32 mouse cellular contexts compared by ENCODE assay signal in genomic region chr1:128508816-128509461, GRCm38 (mm10).
DNase-seq lines count a peak whose midpoint lies in the region; ATAC-seq lines count a peak whose summit lies in the region.
"Had no signal": no experiment of that assay in that cellular context is flagged by ENCODE, and none has a peak within 500 bp of the region (broad histone marks: within the 10 kb centered on the region; RNA-seq: fewer than 3 reads in every experiment).

No protein-coding gene starts in this region.

- no peaks in the 10 kb centered on the region for H3K27me3 ChIP-seq in embryonic facial prominence, embryonic 14.5 days (replicated peaks; ENCODE audit: control insufficient read depth, insufficient read depth, low read length)
- H3K27me3 ChIP-seq in embryonic facial prominence, embryonic 10.5 days (replicated peaks; ENCODE audit: low read depth, poor library complexity, severe bottlenecking) = no peaks in the 10 kb centered on the region
- H3K27me3 ChIP-seq in kidney, embryonic 15.5 days = no peaks in the 10 kb centered on the region
- H3K27me3 ChIP-seq: embryonic facial prominence, embryonic 12.5 days; heart, embryonic 13.5 days; intestine, embryonic 15.5 days; neural tube, embryonic 15.5 days had no signal

- no peaks in the 10 kb centered on the region for H3K36me3 ChIP-seq in embryonic facial prominence, embryonic 14.5 days (ENCODE audit: control insufficient read depth, insufficient read depth, low read length)
- H3K36me3 ChIP-seq in embryonic facial prominence, embryonic 10.5 days (replicated peaks) = no peaks in the 10 kb centered on the region
- H3K36me3 ChIP-seq in kidney, embryonic 15.5 days = no peaks in the 10 kb centered on the region
- H3K36me3 ChIP-seq: embryonic facial prominence, embryonic 12.5 days; heart, embryonic 13.5 days; hindbrain, embryonic 10.5 days; intestine, embryonic 15.5 days; neural tube, embryonic 15.5 days had no signal

- ATAC-seq in embryonic facial prominence, embryonic 14.5 days (ENCODE audit: low read depth) = peak; percentile 18; the same call in 1 of the 2 replicates
- ATAC-seq in kidney, embryonic 15.5 days (replicated peaks; ENCODE audit: low FRiP score) = no peak
- ATAC-seq: forebrain, embryonic 16.5 days; hindbrain, embryonic 16.5 days; intestine, embryonic 15.5 days had no signal

- no peaks in the 10 kb centered on the region for H3K9me3 ChIP-seq in embryonic facial prominence, embryonic 14.5 days (ENCODE audit: control insufficient read depth, low read length)
- no peaks in the 10 kb centered on the region for H3K9me3 ChIP-seq in embryonic facial prominence, embryonic 10.5 days
- no peaks in the 10 kb centered on the region for H3K9me3 ChIP-seq in kidney, embryonic 15.5 days (replicated peaks)
- H3K9me3 ChIP-seq: embryonic facial prominence, embryonic 12.5 days; intestine, embryonic 15.5 days; neural tube, embryonic 15.5 days had no signal

- 75% methylated on average over 2 of the region's 2 CpGs for WGBS in embryonic facial prominence, embryonic 14.5 days
- WGBS in embryonic facial prominence, embryonic 10.5 days = 82% methylated on average over 2 of the region's 2 CpGs
- 80% methylated on average over 2 of the region's 2 CpGs for WGBS in kidney, embryonic 15.5 days

- H3K4me2 ChIP-seq in embryonic facial prominence, embryonic 14.5 days (ENCODE audit: low read depth, low read length) = no peak overlapping the region
- no peak overlapping the region for H3K4me2 ChIP-seq in kidney, embryonic 15.5 days
- H3K4me2 ChIP-seq: embryonic facial prominence, embryonic 12.5 days; heart, embryonic 13.5 days; intestine, embryonic 15.5 days; lung, embryonic 14.5 days; neural tube, embryonic 15.5 days had no signal

- DNase-seq in embryonic facial prominence, embryonic 14.5 days (ENCODE audit: low spot score) = peak; percentile 18
- no peak for DNase-seq in embryonic facial prominence, embryonic 10.5 days (ENCODE audit: low spot score)
- no peak for DNase-seq in kidney, postnatal 25 days
- DNase-seq in Muller cell, postnatal 12 days (ENCODE audit: inconsistent ontology term) = peak; percentile 75
- no peak for DNase-seq in layer of hippocampus, adult 18-20 months (ENCODE audit: low spot score in 2 of 2)
- no peak for DNase-seq in cerebellum, adult 11-12 months
- DNase-seq: adrenal gland, postnatal 10 days; cerebellum, adult 9-10 months; cerebellum, postnatal 36 days; gastrocnemius, adult 2 months; heart, adult 18-20 months; heart, postnatal 10 days; kidney, adult 2 months; kidney, postnatal 14 days; left cerebral cortex, postnatal 4 days; liver; lung, embryonic 14.5 days; lung, postnatal 14 days; midbrain, embryonic 14.5 days; retina, postnatal 1 day; right cerebral cortex, postnatal 14 days; spleen, adult 18-20 months; thymus, postnatal 14 days had no signal

- no peak overlapping the region for H3K4me3 ChIP-seq in embryonic facial prominence, embryonic 14.5 days (ENCODE audit: low read depth, low read length)
- H3K4me3 ChIP-seq in embryonic facial prominence, embryonic 10.5 days = no peak overlapping the region
- no peak overlapping the region for H3K4me3 ChIP-seq in kidney, embryonic 15.5 days (replicated peaks)
- H3K4me3 ChIP-seq: embryonic facial prominence, embryonic 12.5 days; gastrocnemius, adult 2 months; heart, embryonic 13.5 days; hindbrain, embryonic 10.5 days; intestine, embryonic 15.5 days; neural tube, embryonic 15.5 days had no signal

- no peak overlapping the region for H3K9ac ChIP-seq in embryonic facial prominence, embryonic 14.5 days (ENCODE audit: low read depth, low read length)
- H3K9ac ChIP-seq in kidney, embryonic 15.5 days = no peak overlapping the region
- H3K9ac ChIP-seq: embryonic facial prominence, embryonic 12.5 days; heart, embryonic 13.5 days; intestine, embryonic 15.5 days; liver, embryonic 14.5 days; lung, embryonic 14.5 days; neural tube, embryonic 15.5 days had no signal

- H3K27ac ChIP-seq in embryonic facial prominence, embryonic 14.5 days (replicated peaks; ENCODE audit: low read depth, low read length) = no peak overlapping the region
- H3K27ac ChIP-seq in embryonic facial prominence, embryonic 10.5 days (replicated peaks) = no peak overlapping the region
- 0 out of 2 replicates have a peak overlapping the region, but pooled peaks have one; percentile 18 for H3K27ac ChIP-seq in kidney, embryonic 15.5 days
- H3K27ac ChIP-seq: embryonic facial prominence, embryonic 12.5 days; gastrocnemius, adult 2 months; heart, embryonic 13.5 days; hindbrain, embryonic 10.5 days; intestine, embryonic 15.5 days; liver, embryonic 14.5 days; neural tube, embryonic 15.5 days had no signal

- H3K4me1 ChIP-seq in embryonic facial prominence, embryonic 14.5 days (ENCODE audit: control insufficient read depth, insufficient read depth, low read length) = no peaks in the 10 kb centered on the region
- H3K4me1 ChIP-seq in embryonic facial prominence, embryonic 10.5 days = no peaks in the 10 kb centered on the region
- no peaks in the 10 kb centered on the region for H3K4me1 ChIP-seq in kidney, embryonic 15.5 days
- H3K4me1 ChIP-seq: embryonic facial prominence, embryonic 12.5 days; heart, embryonic 13.5 days; intestine, embryonic 15.5 days; neural tube, embryonic 15.5 days had no signal

Comparison
In these comparisons a context has a peak if more than half of its experiments do, and no peak if none do; other contexts are left out.
1. DNase-seq: peak in embryonic facial prominence, embryonic 14.5 days (single experiment) and Muller cell, postnatal 12 days (single experiment); none in embryonic facial prominence, embryonic 10.5 days (single experiment), kidney, postnatal 25 days (0 of 2), layer of hippocampus, adult 18-20 months (0 of 2) and cerebellum, adult 11-12 months (single experiment).